Mouse (Mus musculus) layer of hippocampus, adult 9-10 months (tissue): ENCODE measurements around the gene Nkiras2.
"Not testable (repeated sequence)": the region's sequence is repeated elsewhere in the genome, so short reads cannot be mapped to it uniquely, and the experiment has no call there.

Experiments used
- DNase-seq: peaks from one replicate; pipeline ENCODE4 v3.0.0; 2022; ENCODE audit warnings: low spot score

The Nkiras2 gene

DNA sequence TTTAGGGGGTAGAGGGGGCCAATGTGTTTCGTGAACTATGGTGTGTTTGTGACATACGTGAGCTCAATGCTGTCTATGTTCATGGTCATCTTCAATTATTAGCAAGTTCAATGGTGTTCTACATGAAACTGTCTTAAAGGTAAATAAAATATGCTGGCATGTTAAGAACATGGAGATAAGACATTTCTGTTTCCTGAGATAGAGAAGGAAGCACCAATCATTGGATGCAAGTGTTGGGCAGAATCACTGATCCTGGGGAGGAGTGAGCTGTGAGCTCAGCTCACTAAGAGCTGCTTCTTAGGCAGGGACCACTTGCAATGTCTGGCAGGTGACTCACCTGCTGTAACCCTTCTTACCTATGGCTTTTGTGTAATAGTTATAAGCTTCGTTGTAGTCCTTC lies 17.7 kb upstream of the Nkiras2 start:
- no peak for DNase-seq

DNA sequence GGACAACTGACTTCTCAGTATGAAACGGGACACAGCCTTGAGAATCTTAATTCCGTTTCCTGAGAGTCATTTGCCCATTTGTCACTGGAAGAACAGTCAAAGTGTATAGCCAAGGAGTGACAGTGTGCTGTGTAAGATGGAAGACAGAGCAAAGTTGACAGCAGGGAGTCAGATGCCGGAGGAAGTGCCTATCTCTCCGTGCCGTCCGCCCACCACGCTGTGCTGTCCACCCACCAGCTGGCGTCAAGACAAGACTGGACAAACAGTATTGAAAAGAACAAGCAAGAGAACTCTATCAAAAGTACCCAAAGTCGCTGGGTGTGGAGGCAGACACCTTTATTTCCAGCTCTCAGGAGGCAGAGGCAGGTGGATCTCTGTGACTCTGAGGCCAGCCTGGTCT lies 15.9 kb upstream of the Nkiras2 start:
- DNase-seq = no peak

DNA sequence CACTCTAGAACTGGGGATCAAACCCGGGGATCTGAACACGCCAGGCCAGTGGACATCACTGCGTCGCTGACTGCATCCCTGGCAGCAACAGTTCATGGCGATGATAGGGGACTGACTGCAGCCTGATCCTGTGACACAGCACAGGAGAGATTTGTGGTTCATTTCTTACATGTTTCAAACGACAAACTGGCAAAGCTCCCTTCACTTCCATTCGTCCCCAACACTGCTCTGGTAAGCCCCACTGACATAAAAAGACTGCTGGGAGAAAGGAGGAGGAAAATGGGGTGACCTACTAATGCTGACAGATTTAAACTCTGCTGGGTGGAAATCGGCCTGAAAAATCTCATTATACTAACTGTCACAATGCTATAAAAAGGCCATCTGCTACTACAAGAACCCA lies 15.2 kb upstream of the Nkiras2 start:
- no peak for DNase-seq

DNA sequence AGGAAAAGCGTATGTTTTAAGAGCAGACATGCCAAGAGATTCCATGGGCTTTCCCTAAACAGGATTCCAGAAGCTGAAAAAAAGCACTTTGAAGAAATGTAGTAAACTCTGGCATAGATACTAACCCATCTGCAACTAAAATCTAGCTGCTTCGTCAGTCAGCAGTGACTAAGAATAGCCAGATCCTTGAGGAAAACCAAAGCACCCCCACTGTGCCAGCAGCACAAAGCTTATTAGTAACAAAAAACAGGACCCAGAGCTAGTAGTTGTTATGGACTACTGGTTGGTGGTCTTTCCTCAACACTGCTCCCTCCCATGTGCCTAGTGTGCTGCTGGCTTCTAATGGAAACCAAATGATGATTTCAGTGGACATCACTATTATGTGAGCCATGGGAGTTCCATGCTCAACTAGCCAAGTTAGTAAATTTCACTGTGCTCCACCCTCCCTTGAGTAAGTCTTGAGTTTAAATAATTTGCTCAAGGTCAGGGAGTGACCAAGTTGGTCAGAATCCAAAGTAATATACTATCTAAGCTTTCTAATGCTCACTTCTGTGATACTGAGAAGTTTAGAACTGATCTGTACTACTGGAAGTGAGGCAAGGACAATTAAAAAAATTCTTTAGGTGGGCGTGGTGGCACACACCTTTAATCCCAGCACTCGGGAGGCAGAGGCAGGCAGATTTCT lies 14.6 kb upstream of the Nkiras2 start:
- no peak for DNase-seq

DNA sequence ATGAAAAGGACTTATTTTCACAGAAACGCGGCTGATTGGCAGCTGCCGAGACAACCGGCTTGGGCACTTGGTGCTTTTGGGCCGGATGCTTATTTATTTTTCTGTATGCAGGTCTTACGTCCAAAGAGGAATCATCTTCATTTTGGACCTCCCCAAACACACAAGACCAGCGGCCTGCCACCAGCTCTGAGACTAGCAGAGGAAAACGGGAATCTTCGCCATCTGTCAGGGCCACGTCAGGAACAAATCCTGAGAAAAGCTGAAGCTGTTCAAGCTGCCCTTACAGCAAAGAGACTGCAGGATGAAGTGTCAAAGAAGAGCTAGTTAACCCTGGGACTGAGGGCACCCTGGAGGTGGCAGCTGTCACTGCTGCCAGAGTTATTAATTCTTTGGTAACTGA lies 13.6 kb upstream of the Nkiras2 start:
- DNase-seq = no peak

DNA sequence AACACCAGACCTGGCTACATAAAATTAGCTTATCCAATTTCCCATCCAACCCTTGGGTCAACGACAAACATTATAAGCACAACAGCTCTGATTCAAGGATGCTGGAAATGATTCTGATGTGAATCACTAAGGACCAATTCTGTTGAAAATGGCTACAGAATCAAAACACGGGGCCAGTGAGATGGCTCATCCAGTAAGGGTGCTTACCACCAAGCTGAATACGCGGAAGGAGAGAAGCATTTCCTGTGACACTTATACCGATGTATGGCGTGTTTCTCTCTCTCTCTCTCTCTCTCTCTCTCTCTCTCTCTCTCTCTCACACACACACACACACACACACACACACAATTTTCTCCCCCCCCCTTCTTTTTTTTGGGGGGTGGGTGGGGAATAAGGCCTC lies 11.9 kb upstream of the Nkiras2 start:
- no peak for DNase-seq

DNA sequence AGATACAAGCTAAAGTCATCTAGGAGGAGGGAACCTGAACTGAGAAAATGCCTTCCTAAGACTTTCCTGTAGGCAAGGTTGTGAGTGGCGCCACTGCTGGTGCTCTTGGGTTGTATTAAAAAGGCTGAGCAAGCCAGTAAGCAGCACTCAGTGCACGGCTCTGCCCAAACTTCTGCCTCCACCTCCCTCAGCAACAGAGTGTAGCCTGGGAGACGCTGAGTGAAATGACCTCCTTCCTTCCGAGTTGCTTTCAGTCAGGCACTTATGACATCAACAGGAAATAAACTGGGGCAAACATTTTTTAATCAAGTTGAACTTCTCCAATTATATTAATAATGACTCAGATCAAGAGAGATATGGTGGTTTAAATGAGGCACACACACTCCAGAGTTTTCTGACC lies 10.2 kb upstream of the Nkiras2 start:
- no peak for DNase-seq

DNA sequence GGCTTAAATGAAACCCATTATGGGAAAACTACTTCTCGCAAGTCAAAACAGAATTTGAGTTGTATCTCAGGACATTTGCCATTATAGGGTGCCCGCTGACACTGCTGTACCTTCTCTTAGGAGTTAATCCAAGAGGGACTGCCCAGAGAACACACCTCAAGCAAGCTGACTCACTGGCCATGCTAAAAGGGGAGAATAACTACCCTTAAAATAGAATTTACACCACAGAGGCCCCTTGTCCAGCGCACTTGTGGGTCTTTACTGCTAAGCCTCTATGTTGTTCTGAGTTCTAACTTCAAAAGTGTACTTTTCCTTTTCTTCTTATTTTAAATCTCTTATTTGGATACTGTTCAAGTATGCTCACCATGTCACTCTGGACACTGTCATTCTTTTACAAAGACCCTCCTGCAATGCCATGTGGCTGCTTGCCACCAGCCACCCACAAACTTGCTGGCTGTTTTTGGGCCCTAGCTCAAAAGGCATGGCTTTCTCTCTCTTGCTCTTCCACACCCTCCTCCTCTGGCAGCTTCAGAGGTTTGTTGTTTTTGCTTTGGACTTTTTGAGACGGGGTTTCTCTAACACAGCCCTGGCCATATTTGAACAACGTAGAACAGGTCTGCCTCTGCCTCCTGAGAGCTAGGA lies 9.6 kb upstream of the Nkiras2 start:
- no peak for DNase-seq

DNA sequence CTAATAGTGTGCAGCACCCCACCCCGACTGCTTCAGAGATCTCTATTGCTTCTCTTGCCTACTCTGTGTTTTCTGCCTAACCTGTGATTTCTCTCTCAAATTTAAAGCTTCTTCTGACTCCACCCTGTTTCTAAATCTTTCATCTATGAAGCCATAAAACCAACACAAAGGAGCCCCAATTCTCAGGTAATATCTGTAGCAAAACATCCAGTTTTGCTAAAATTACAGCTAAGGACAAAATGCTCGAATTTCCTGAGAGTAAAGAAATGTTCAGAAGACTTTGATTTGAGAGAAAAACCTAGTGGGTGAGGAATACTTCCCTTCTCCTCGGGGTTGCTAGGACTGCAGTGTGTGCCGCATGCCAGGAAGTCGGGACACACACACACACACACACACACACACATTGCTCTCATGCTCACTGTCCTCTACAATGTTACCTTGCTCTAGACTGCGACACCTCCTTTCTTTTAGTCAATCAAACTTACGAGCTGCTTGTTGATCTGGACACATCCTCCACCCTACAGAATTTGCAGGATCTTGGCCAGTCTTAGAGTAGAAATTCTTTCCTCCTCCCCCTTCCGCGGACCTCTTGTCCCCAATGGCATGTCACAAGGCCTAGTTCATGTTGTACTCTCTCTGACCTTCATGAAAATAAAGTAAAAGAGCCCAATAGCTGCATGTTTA lies 8.9 kb upstream of the Nkiras2 start:
- DNase-seq = no peak

DNA sequence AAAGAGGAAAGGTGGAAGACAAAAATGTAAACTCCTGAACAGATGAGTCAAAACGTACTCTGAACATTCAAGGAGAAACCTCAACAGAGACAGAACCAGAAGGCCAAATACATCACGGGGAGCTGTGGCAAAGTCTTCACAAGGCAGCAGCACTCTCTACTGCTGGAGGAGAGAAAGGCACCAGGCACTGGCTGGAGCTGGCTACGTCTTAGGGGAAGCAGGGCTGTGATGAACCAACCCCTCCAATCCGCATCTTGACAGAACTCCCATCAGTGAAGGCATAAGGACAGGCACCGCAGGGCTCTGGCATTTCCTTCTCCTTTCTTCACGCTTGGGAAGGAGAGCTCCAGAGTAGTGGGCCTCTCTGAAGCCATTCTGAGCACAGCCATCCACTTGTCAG lies 7.4 kb upstream of the Nkiras2 start:
- no peak for DNase-seq

DNA sequence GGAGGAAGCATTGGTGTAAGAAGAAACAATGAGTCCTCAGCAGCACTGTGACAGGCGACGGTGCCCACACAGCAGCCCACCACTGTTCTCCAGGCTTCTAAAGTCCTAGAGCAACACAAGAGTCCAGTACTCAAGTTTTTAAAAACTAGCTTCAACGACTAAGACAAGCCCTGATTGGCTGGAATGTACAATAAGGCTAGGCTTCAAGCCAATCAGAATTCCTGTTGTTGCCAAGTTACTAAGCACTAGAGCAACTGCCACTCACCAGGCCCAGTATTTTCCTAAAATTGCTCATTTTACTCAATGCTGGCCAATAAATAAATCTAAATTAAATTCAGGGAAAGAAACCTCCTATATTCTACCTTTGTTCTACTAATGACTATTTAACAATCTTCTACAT lies 5.8 kb upstream of the Nkiras2 start:
- no peak for DNase-seq

DNA sequence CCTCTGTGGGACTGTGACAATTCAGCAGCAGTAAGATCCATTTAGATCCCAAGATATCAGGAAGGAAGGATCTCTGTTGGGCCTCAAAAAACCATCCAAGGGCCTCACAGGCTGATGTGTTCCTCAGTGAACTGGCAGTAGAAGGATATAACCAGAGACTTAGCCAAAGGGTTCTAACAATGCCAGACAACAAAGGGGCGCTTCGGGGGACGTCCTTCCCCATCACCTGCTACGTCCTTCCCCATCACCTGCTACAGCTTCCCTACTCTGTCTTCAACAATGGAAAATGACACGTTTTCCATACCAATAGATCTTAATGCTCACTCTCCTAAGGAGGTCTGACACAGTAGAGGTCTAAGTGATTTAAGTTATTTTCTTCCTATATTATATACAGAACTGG lies 2.7 kb upstream of the Nkiras2 start:
- DNase-seq = no peak

DNA sequence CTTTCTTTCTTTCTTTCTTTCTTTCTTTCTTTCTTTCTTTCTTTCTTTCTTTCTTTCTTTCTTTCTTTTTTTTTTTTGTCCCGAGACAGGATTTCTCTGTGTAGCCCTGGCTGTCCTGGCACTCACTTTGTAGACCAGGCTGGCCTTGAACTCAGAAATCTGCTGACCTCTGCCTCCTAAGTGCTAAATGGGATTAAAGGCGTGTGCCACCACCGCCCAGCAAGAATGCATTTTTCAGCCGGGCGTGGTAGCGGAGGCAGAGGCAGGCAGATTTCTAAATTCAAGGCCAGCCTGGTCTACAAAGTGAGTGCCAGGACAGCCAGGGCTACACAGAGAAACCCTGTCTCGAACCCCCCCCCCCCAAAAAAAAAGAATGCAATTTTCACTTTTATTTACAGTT lies 2.2 kb upstream of the Nkiras2 start:
- DNase-seq = not testable (repeated sequence)

DNA sequence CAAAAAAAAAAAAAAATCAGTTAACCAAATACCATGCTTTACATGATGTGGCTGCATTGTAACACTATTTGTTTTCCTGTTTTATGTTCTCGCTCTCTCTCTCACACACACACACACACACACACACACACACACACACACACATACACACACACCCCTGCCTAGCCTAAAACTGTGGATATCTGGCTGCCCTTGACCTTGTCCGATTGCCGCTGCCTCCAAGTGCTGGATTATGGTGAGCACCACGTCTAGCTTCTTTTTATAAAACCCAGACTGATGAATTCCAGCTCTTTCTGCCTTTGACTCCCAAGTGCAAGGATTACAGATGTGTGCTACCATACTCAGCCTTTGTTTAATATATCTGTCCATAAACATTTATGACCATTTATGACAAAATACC lies 1.6 kb upstream of the Nkiras2 start:
- DNase-seq = no peak

DNA sequence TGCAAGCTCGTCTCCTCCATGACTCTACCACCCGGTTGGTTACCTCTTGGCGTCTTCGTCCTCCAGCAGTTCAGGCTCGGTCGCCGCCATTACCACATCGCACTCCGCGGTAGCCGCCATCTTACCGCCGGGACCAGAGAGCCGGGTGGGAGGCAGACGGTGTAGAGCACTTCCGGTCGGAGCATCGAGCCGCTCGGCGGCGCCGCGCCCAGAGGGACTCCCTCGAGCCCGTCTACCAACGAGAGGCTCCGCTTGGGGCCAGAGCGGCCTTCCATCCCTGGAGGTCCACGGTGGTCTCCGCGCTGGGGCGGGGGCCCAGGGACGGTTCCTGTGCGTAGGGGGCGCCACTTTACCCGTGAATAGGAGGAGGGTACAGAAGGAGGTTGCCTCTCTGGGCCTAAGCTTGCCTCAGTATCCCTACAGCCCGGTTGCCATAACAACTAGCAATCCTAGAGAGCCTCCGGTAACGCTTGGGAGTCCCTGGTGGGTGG lies 486 bp downstream of the Nkiras2 start:
- peak; percentile 92 for DNase-seq

DNA sequence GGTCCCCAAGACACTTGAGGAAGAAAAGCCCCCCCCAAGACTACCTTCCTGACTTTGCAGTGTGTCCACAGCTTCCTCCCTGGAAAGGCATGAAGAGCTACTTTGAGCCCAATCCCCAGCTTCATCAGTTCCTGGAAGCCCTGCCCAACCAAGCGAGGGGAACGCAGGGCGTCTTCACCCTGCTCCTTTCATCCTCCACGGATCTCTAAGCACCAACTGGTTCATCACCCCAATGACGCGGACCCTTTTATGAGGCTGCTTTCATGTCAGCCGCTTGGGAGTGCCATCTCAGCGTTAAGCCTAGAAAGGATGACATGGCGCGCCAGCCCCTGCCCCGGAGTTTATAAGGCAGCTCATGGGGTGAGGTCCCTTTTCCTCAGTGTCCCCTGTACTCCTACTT lies 938 bp downstream of the Nkiras2 start, which contains the start of gene Dnajc7:
TSS of gene Dnajc7 (minus strand) at position 187 of the 400 bp plus-strand sequence.
- no peak for DNase-seq

DNA sequence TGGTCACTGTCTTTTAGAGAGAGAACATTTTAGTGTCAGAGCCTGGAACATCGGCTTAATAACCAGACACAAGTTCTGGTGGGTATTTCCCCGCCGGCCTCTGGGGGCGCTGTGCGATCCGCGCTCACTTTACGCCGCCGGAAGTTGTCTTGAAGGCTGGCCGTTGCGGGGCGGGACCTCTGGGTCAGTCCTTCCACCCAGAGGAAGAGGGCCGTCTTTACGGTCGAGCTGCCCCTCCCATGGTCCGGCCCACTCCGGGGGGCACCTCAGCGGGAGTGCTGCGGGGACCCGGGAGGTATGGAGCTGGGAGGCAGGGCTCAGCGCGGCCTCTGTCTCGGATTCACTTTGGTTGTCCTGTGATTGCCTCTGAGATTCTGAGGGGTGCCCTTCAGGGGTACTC lies 3.7 kb downstream of the Nkiras2 start:
- peak; percentile 92 for DNase-seq

DNA sequence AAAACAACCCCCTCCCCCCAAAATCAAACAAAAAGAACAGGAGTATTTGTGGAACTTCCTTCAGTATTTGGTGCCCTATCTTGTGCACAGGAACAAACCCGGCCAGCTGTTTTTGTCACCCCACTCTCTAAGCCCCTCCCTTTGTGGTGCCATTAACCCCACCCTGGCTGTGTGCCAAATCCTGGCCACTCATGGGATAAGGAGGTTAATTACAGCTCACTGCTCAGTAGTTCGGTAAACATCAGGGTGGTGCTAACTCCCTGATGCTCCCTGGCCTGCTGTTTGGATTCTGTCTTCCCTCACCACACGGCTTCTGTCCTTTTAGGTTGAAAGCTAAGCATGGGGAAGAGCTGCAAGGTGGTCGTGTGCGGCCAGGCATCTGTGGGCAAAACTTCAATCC lies 4.8 kb downstream of the Nkiras2 start:
- no peak for DNase-seq

DNA sequence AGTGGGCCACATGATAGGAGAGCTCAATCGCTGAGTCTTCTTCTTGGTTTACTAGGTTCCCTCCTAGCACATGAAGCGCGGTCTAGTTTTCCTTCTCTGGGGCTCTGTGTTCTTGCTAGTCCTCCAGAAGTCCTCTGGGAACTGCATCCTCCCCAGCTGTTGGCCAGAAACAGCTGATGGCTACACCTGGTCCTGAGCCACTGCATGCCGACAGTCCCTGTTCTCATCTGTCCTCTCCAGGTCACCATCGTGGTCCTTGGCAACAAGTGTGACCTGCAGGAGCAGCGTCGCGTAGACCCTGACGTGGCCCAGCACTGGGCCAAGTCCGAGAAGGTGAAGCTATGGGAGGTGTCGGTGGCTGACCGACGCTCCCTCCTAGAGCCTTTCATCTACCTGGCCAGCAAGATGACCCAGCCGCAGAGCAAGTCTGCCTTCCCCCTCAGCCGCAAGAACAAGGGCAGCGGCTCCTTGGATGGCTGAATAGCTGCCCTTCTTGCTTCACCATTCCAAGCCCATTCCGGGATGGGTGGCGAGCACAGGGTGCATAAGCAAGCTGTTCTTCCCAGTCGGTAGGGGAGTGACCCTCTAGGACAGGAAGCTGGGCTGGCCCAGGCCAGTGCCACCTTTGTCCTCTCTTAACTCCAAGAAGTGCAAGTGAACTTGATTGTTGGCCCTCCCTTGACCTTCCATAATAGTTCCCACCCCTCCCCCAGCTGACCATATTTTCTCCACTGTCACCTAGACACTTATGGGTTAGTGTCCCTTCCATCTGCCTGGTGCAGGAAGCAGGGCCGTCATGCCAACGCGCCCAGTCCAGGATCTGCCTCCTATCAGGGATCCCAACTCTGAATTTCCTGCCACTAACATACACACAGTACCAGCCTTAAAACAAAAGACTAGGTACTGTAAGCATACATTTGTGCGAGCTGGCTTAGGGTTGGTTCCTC lies 7.0 kb downstream of the Nkiras2 start:
- DNase-seq = no peak

DNA sequence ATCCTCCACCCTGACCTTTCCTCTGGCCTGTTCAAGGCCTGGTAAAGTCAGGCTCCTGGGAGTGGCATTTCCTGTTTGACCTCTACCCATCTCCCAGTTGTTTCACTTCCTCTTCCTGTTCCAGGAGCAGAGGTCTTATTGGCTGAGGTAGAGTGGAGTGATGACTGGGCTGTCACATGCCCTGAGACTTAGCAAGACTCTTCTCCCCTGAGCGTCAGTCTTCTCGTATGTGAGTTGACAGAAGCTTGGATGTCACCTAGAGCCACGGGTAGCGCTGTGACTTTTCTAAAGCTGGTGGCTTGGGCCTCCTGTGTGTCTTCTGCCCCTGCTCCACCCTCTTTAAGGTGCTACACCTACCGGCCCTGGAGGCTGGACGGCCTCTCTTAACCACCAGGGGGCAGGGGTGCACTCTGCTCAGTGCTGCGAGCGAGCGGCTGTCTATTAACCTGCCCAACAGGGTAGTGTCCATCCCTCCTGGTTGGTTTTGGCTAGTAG lies 7.7 kb downstream of the Nkiras2 start:
- DNase-seq = no peak

DNA sequence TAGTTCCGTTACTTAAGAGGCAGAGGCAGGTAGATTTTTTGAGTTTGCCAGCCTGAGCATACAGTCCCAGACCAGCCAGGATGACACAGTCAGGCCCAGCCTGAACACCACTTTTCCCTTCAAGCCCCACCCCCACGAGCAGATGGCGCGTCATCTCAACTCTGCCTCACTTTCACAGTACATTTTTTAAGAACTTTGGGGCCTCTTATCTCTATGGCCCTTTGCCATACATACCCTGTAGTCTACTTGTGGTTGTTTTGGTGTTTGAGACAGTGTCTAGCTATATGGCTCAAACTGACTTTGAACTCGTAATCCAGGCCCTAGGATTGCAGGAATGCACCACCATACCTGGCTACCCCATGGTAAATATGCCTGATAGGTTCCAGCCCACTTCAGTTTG lies 9.0 kb downstream of the Nkiras2 start:
- no peak for DNase-seq

DNA sequence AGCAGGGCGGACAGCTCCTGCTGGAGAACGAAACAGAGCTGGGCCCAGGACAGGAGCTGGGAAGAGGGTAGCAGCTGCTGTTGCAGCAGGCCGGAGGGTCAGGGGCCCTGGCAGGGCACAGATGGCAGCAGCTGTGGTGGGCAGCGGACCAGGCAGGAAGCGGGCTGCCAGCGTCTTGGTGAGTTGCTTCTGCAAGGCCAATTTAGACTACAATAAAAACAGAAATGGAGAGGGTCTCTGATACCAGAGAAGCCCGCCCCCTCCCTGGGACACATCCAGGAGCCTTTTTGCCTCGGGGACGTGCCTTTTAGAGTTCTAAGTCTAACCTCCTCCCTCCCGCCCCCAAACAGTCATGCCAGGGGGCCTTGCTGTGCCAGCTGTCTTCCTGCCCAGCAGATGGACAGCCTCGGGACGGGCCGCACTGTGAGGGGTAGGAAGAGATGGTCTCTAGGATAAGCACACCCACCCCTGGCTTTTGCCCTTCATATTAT lies 9.9 kb downstream of the Nkiras2 start:
- no peak for DNase-seq
